Mouse (Mus musculus): Measurements from ENCODE around the gene Chga.

Chga gene

DNA sequence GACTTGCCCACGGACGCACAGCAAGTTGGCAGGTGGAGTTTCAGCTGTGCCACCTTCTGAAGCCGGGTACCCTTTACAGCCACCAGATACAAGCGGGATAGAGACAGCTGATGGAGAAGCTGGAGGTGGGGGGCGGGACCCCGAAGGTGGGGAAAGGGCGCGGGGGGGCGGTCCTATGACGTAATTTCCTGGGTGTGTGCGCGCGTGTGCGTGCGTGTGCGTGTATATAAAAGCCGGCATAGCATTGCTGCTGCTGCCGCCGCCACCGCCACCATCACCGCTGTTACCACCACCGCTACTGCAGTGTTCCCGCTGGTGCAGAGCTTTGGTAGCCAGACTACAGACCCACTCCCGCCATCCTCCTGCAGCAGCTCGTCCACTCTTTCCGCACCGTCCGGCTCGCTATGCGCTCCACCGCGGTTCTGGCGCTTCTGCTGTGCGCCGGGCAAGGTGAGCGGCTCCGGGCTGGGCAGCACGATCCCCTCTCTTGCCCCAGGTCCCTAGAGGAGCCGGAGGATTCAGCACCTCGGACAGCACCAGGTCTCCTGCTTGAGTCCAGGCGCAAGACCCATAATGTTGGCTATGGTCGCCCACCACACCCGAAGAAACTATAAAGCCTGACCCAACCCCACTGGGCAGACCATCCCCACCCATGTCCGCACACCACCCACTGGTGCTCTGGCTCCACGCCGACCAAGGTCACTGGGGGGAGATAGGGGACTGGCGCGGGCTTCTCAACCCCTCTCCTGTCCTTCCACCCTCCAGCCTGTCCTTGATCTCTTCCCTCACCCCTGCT lies at the start of gene Chga:
Gene Chga (plus strand): TSS at position 249 of the 796 bp plus-strand sequence.
- peak; percentile 73 for DNase-seq (ENCODE audit: low spot score)

DNA sequence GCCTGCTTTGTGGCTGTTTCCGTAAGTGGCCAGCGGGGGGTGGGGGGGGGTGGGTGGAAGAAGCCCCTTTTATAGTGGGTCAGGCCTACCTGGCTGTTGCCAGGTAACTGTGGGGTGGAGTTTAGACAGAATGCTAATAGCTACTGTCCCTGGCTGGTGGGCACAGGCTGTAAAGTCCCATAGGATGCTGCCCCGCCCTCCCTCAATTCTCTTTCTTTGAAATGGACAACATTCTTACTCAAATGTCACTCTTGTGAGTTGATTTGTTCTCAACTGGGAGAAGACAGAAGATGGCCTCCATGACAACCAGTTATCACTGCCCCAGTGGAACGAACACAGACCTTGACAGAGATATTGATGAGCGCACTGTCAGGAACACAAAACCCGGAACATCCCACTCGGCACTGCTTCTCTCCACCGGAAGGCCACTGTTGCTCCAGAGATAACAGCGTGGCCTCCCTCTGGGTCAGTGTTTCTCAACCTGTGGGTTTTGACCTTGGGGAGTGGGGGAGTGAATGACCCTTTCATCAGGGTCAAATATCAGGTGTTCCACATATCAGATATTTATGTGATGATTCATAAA lies 49.5 kb upstream of the Chga start:
- no peak for DNase-seq (ENCODE audit: low spot score)

DNA sequence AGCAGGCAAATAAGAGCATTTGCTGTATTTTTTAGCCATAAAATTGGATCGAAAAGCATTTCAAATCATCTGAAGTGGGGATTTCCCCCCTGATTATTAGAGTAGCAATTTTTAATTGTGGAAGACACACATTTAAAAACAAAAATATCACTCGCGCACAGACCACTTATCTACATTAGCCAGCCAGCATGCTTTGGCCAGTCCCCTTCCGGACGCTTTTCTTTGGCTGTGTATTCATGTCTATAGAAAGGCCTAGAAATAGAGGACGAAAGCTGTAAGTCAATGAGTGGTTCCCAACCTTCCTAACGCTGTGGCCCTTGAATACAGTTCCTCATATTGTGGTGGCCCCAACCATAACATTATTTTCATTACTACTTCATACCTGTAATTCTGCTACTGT lies 48.8 kb upstream of the Chga start:
- DNase-seq (ENCODE audit: low spot score) = no peak

DNA sequence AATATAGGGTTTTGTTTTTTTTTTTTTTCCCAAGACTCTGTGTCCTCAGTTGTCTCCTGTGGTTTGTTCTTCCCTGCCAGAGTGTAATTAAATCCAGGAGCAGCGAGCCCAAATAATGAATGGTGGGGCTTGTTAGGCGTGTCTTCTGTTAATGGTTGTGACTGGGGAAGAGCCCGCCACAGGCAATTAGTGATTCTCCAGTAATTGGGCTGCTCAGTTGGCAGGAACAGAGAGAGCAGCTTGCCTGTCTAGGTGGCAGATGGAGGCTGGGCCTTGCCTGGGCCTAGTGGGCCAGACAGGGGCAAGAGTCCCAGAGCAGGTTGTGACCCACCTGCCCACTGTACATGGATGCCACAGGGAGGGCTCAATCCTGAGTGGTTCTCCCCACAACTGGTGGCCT lies 43.4 kb upstream of the Chga start:
- DNase-seq (ENCODE audit: low spot score) = peak; percentile 31

DNA sequence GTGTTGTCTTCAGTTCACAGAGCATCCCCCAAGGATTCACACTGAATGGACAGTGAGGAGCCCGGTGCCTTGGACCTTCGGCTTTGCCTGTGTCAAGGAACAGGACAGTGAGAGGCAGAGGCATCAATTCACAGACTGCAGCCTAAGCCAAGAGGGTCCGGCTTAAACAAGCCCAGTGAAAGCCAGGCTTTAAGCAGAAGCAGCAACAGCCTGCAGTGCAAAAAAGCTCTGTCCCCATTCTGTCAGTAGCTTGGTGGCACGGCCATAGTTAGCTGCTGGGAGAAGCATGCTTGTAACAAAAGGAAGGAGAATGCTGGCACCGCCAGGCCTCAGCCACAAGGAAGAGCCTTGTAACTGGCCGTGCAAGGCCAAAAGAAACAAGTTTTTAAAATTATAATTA lies 40.6 kb upstream of the Chga start:
- no peak for DNase-seq (ENCODE audit: low spot score)

DNA sequence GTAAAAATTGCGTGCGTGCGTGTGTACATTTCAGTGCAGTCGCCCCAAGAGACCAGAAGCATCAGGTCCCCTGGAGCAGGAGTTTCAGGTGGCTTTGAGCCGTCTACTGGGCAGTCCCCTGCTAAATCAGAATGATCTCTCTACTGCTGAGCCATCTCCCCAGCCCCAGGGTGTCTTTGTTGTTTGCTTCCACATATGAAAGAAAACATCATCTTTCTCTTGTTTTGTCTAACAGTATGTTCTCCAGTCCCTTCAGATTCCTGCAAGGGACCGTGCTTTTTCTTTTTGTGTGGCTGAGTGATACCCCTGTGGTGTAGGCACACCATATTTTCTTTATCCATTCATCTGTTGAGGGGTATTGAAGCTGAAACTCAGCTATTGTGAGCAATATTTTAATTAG lies 40.0 kb upstream of the Chga start:
- DNase-seq (ENCODE audit: low spot score) = no peak

DNA sequence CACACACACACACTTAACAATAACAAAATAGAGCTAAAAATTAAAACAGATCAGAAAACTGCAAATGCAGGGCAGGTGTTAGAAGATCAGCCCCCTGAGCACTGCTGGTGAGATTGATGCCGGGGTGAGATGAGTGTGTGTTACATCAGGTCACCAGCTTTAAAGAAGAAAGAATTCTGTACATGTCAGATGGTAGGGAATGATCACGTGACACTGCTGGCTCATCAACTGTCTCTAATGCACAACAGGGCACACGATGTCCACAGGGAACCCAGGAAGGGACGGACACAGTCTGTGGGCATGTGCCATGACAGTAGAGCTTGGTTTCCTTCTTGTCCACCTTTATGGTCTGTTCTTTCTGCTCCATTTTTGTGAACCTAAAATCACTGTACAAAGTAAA lies 38.6 kb upstream of the Chga start:
- DNase-seq (ENCODE audit: low spot score) = no peak

DNA sequence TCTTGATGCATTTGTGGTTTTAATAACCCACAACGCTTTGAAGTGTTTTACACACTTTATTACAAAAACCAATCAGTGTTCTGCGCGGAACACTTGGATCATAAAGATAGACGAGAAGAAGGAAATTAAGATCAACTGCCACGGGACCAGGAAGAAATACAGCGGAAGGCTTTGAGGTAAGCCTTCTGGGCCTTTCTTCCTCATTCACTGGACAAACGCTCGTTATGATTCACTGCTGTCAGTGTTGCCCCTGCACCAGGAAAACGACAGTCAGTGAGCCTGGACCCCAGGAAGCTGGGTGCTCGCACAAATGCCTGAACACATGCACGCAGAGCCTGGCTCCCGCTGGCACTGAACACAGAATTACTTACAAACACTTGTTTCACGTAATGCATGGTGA lies 37.1 kb upstream of the Chga start:
- DNase-seq (ENCODE audit: low spot score) = no peak

DNA sequence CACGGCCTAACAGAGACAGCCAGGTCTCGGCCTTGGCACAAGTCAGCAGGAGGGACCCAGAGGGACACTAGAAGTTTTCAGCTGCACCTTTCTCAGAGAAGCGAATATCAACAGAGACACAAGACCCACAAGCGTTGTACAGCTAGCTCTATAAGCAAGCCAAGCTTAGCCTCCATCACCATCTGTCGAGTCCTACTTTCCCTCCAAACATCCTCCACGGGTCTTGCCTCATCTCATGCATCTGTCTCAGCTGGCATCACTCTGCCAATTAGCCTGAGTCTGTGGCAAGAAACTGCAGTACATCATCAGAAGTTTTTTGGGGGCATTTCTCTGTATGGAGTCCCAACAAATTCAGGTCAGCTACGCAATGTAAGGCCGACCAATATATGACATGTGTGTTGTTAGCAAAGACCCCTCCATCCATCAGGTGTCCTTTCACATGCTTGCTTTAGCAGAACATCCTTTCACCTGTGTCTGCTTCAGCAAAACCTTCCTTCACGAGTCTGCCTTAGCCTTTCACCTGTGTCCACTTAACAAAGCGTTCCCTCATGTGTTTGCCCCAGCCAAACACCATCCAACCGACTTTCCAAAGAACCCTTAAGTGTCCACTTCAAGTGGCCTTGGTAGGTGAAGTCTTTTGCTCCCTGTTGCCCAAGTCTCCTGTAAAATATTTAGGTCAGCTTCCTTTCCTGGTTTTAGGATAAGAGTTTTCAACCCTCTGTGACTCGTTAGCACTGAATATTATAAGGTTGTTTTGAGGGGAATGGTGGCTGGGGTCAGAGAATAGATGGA lies 34.6 kb upstream of the Chga start:
- no peak for DNase-seq (ENCODE audit: low spot score)

DNA sequence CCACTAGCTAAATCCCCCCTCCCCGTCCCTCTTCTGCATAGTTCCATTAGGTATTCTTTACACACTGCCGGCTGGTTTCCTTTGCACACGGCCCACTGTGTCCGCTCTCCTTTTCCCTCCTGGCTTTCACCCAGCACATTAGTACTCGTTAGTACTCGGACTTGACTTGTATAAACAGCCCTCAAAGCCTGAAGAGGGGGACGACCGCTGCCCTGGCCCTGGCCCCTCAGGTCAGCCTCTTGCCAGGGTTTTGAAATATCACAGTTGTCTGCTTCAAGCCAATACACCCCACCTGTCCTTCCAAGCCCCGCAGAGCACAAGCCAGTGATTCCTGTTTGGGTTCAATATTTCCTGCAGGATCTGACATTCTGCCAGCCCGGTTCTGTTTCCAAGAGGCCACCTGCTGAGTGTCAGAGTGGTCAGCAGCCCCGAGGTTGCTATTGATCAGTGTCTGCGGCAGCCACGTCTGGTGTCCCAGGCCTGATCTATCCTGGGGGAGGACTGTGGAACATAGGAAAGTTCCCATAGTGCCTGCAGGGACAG lies 32.9 kb upstream of the Chga start:
- peak; percentile 45 for DNase-seq (ENCODE audit: low spot score)

DNA sequence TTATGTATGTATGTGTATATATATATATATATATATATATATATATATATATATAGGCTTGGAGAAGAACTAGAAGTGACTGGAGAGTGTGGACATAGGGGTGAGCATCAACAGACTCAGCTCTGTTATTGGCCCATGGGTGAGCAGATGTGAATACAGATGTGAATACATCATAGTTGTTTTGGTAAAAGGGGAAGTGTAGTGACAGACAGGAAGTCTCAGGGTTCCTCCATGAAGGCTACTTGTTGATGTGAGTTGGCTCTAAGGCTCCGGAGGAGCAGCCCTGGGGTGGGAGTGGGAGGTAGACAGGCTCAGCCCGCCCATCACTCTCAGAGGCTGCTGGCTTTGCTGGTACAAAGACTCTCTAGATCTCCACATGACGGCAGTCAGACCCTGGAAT lies 30.6 kb upstream of the Chga start:
- DNase-seq (ENCODE audit: low spot score) = no peak

DNA sequence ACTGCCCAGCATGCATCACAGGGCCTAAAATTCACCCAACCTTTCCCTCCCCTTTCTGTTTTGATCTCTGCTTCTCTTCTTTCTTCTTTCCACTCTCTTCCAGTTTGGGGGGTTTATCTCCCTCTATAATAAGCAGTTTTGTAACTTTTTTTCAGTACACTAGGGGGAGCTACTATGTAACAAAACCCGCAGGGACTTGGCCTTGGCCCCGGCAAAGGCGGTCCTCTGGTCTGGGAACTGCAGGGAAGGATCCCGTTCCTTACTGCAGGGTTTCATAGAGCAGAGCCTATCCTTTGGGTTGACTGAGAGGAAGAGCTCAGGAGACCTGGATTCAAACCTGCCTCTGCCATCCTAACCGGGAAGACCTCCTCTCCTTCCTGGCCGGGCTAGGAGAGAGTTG lies 30.0 kb upstream of the Chga start:
- DNase-seq (ENCODE audit: low spot score) = peak; percentile 66

DNA sequence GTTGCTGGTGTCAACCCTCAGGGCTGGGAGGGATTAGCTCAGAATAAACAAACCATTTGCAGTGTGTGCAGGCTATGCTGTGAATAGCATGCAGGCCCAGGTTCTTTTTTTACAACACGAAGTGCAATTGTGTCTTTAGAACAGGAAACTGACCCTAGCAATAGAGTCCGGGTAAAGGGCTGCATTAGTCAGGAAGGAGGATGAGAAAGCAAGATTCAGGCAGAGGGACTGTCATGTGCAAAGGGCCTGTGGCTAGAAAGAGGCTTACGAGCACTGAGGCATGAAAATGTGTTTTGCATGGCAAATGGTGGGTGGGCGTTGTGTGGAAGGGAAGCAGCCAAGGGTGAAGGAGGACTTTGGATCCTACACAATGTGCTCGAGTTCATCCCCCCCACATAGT lies 26.8 kb upstream of the Chga start:
- no peak for DNase-seq (ENCODE audit: low spot score)

DNA sequence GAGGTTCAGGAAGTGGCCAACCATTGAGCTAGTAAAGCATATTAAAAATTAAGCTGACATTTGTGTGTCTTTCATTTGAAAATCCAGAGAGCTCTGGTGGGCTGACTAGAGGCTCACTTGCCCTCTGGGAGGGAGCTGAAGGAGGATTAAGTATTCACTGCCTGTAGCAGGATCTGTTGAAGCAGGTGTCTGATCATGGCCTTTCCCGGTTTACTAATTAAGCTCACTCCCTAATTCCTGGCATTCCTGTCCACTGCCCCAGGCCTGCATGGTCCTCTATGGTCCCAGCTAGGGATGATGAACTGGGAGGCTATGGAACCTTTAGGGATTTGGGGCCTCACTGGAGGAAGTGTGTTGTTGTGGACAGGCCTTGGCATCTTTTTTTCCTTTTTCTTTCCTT lies 19.0 kb upstream of the Chga start:
- DNase-seq (ENCODE audit: low spot score) = no peak

DNA sequence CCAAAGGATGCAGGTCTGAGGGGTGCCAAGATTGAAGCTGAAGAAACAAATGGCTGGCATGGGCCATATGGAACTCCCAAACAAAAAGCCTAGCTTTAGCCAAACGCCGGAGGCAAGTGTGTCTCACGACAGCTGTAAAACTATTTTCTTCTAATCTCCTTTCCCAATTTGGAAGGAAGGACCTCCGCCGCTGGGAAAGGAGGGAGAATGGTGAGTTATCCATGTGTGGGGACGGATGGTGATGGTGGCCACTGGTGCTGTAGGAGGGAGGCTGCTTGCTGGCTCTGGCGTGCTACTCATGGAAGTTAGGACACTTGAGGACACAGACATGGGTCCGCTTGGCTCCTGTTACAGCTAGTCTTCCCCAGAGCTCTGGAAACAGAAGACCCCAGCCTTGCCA lies 14.5 kb upstream of the Chga start:
- DNase-seq (ENCODE audit: low spot score) = no peak

DNA sequence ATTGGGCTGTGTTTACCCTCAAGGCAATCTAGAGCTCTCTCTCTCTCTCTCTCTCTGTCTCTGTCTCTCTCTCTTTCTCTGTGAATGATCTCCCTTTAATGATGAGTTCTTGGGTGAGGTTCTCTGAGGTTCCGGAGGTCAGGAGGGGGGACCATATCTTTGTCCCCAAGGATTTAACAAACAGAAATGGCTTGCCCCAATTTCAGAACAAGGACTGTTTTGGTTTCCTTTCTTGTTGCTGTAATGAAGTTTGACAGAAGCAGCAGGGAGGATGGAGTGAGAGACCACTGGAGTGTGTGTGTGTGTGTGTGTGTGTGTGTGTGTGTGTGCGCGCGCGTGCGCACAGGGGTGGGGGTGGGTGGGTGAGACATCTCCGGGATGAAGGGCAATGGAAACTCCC lies 13.6 kb upstream of the Chga start:
- DNase-seq (ENCODE audit: low spot score) = no peak

DNA sequence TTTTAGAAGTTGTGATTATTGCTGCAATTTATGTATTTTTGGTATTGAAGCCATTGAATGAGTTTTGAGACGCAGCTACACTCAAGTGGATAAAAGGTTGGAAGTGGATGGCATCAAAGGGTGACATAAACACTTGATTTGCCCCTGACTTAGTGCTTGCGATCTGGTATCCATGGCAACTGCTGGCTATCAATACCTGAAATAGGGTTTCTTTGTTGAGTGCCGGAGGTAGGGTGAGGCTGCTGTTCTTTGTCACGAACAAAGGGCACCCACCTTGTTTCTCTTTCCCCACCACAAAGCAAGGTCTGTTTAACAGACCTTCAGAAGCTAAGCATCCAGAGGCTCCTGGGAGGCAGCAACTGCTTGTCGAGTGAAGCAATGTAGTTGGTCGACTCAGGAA lies 9.6 kb upstream of the Chga start:
- DNase-seq (ENCODE audit: low spot score) = no peak

DNA sequence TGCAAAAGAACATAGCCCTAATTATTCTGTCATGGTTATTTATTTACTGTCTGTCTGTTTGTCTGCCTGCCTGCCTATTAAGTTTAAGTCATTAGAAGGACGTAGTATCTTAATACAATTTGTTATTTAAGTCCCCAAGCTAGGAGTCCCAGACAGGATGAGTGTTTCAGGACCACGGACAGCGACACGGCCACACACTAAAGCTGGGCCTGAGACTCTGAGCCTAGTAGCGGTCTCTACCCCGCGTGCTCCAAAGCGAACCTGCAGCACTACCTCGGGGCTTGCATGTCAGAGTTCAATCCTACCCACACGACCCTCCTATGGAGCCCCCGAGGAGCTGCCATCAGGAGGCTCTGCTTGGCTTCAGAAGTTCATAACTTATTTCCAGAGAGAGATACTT lies 4.2 kb upstream of the Chga start:
- DNase-seq (ENCODE audit: low spot score) = no peak

DNA sequence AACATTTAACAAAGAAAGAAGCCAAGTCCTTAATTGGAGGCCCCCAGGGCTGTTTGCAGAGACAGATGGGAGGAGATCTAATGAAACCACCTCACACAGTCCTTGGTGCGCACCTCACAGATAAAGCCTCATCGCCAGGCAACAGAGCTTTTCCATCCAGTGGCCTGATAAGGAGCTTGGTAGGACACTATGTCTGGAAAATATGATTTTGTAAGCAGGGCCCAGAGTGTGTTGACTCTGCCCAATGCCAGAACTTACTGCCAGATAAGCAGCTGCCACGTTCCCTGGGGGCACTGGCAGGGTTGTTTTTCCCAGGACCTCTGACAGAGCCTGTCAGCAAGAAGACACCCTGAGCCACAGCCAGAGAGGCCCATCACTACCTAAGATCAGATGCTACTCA lies 3.6 kb upstream of the Chga start:
- DNase-seq (ENCODE audit: low spot score) = peak; percentile 69

DNA sequence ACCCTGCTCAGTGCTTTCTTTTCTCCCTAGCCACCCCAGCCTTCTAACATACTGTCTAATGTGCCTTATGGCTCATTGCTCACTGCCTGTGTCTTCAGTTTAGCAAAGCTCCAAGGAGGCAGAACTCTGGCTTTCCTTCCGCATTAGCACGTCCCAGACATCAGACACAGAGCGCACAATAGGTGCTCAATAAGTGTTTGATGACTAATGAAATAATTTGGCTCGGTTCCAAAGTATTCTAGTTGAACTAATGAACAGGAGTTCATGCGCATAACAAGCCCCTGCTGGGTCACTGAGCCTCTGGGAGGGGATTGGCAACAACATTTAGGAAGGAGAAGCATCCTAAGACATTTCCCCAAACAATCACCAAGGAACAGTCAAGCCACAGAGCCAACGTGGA lies 2.8 kb upstream of the Chga start:
- no peak for DNase-seq (ENCODE audit: low spot score)

DNA sequence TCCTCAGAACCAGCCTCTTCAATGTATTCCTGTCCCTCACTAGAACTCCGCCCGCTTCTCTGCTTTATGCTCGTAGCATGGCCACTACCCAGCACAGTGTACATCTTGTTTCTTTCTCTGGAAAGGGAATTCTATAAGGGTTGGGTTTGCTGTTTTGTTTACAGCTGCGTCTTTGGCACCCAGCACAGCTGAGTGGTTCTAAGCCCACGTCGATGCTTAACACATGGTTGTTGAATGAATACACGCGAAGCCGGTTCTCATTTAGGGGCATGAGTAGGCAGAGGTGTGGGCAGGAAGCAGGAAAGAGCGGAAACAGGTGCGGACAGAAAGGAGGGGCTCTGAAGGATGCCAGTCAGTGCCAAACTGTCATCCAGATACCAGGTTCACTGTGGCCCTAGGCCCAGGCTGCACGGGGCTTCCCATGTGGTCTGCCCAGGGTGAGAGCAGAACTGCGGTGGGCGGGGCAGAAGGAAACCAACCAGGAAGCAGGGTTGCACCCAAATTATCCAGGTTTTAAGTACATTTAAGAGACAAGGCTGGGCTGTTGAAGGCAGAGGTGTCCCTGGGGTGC lies 979 bp upstream of the Chga start:
- DNase-seq (ENCODE audit: low spot score) = no peak

DNA sequence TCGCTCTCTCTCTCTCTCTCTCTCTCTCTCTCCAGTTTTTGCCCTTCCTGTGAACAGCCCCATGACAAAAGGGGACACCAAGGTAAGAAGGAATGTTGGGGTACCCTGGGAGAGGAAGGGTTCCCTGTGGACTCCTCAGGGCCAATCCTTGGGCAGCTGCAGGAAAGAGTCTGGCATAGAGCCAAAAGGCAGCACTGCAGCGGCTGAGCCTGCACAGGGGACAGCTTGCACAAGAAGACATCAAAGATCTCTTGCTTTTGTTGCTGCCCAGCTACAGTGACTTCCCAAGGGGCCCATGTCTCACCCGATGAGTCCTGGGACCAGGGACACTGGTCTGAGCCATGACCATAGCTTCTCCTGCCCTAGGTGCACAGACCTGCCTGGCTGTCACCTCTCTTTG lies 1.1 kb downstream of the Chga start:
- DNase-seq (ENCODE audit: low spot score) = peak; percentile 29

DNA sequence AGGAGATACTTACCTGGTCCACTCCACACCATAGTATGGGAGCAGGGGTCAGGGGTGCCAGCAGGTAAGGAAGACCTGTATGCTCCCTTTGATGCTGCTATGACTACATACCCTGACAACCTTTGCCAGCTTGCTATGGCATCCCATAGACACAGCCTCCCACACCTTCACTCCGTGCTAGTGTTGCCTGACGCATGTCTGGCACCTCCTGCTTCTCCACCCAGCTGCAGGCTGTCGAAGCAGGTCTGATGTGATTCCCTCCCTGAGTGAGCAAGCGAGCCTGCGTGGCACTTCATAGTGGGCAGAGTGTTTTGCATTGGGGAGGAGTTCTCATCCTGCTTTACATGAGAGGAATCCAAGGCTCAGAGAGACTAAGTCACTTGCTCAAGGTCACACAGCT lies 2.6 kb downstream of the Chga start:
- no peak for DNase-seq (ENCODE audit: low spot score)

Measured in MN1 (cell line).